Mouse (Mus musculus): Measurements from ENCODE around the gene Ms4a4d.

Ms4a4d gene

DNA sequence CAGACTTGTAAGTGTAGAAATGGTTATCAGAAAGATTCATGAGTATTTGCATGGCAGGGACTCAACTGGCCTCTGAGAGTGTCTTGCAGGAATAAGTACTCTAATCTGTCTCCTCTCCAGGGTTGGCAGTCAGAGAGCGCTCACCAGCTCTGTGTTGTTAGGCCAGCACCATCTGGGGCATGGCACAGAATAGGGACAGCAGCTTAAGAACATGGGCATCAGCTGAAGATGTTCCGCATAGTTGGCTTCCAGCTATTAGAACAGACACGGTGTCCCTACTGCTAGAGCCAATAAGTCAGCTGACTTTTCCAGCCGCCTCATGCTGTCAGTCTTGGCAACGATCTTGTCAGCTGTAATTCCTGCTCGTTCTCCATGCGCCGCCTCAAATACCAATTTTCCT is 38.4 kb downstream of the Ms4a4d start:
- no peak for DNase-seq (ENCODE audit: low spot score)

DNA sequence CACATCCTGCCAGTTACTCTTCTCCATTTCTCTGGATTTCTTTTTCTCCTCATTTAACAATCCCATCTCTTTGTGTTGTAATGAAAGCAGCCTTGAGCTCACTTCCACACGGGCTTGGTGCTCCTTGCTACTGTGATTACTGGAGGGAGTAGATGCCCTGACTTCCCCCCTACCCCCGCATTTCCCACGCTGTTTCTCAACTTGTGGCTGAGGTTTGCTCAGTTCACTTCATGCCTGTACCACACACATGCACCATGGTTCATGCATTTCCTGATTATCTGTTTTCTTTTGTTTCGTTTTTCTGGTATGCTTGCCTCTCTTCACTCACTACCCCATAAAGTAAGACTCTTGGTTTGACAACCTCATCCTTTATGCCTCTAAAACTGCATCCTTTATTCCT is 52.6 kb downstream of the Ms4a4d start:
- DNase-seq (ENCODE audit: low spot score), result no peak

DNA sequence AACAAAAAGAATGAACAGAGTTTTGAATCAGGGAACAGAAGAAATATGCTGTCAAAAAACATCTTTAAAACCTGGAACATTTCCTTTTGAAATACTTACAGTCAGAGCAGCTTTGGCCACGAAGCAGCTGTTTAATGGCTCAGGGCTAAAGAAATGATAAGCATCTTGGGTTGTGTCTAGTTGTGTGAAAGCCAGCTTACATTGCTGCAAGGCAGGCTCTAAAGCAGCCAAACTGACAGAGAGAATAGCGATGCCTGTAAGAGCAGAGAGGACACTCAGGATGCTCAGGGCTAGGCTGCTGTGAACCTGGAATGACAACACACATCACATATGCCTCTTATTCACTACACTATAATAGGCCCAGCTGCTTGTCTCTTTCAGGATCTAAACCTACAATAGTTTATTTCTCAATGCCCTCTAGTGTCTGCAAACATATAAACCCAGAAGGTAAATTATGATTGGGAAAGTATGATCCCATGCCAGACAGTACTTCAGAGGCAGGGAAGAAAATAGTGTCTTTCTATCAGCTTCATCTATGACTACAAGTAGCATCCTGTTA is 53.4 kb downstream of the Ms4a4d start:
- DNase-seq (ENCODE audit: low spot score), result no peak

- no peak for DNase-seq (ENCODE audit: low spot score)
Measured at GRCm38 (mm10) chr19:11601349-11601748, 64.7 kb downstream of the Ms4a4d start.

DNA sequence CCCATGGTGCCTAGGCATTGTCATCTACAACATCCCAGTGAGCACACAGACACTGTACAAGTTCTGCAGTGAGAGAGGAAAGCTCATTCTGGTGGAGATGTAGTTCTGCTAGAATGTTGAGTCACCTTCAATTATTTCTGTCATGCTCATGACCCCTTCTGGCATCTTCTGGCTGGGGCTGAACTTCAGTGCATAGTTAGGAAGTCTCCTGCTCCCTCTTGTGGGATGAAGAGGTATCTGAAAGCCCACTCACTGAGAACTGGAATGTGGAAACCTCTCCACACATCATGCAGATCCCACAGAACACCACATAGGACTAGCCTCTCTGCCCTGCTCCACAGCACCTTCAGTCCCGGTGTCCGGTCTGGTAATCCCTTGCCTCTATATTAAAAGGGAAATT is 65.4 kb downstream of the Ms4a4d start:
- DNase-seq (ENCODE audit: low spot score), result no peak

- DNase-seq (ENCODE audit: low spot score), result no peak
Measured at GRCm38 (mm10) chr19:11604603-11605002, 68.0 kb downstream of the Ms4a4d start, which contains the start of gene Ms4a6d. Gene Ms4a6d (minus strand): TSS chr19:11604849.
